Mouse (Mus musculus): ENCODE data around the gene H2-Ab1.

Gene H2-Ab1

GRCm38 (mm10) chr17:34239601-34240041 lies 17.9 kb upstream of the H2-Ab1 start:
- no peak for DNase-seq (ENCODE audit: low spot score)

GRCm38 (mm10) chr17:34240366-34240765 lies 17.1 kb upstream of the H2-Ab1 start:
- no peak for DNase-seq (ENCODE audit: low spot score)

- no peak for DNase-seq (ENCODE audit: low spot score)
Observed at GRCm38 (mm10) chr17:34240916-34241315, 16.6 kb upstream of the H2-Ab1 start.

GRCm38 (mm10) chr17:34244656-34245055 lies 12.8 kb upstream of the H2-Ab1 start:
- no peak for DNase-seq (ENCODE audit: low spot score)

- DNase-seq (ENCODE audit: low spot score), result no peak
Observed at GRCm38 (mm10) chr17:34247047-34247446, 10.4 kb upstream of the H2-Ab1 start.

- DNase-seq (ENCODE audit: low spot score), result no peak
Observed at GRCm38 (mm10) chr17:34248764-34249163, 8.7 kb upstream of the H2-Ab1 start.

GRCm38 (mm10) chr17:34249361-34249760 lies 8.1 kb upstream of the H2-Ab1 start:
- DNase-seq (ENCODE audit: low spot score), result no peak

GRCm38 (mm10) chr17:34249878-34250277 lies 7.6 kb upstream of the H2-Ab1 start:
- DNase-seq (ENCODE audit: low spot score), result peak; percentile 28

- DNase-seq (ENCODE audit: low spot score), result no peak
Observed at GRCm38 (mm10) chr17:34251666-34252065, 5.8 kb upstream of the H2-Ab1 start.

- DNase-seq (ENCODE audit: low spot score), result no peak
Observed at GRCm38 (mm10) chr17:34256501-34256900, 988 bp upstream of the H2-Ab1 start.

- DNase-seq (ENCODE audit: low spot score), result no peak
Observed at GRCm38 (mm10) chr17:34260551-34260950, 3.1 kb downstream of the H2-Ab1 start.

GRCm38 (mm10) chr17:34261502-34261901 lies 4.0 kb downstream of the H2-Ab1 start:
- peak; percentile 37 for DNase-seq (ENCODE audit: low spot score)

GRCm38 (mm10) chr17:34263068-34263467 lies 5.6 kb downstream of the H2-Ab1 start:
- peak; percentile 37 for DNase-seq (ENCODE audit: low spot score)

- no peak for DNase-seq (ENCODE audit: low spot score)
Observed at GRCm38 (mm10) chr17:34263811-34264371, 6.4 kb downstream of the H2-Ab1 start.

- no peak for DNase-seq (ENCODE audit: low spot score)
Observed at GRCm38 (mm10) chr17:34264452-34265351, 7.2 kb downstream of the H2-Ab1 start.

GRCm38 (mm10) chr17:34268262-34268661 lies 10.8 kb downstream of the H2-Ab1 start:
- DNase-seq (ENCODE audit: low spot score), result no peak

- DNase-seq (ENCODE audit: low spot score), result no peak
Observed at GRCm38 (mm10) chr17:34268748-34269147, 11.3 kb downstream of the H2-Ab1 start.

GRCm38 (mm10) chr17:34269817-34270216 lies 12.3 kb downstream of the H2-Ab1 start:
- no peak for DNase-seq (ENCODE audit: low spot score)

GRCm38 (mm10) chr17:34270230-34270629 lies 12.7 kb downstream of the H2-Ab1 start:
- no peak for DNase-seq (ENCODE audit: low spot score)

GRCm38 (mm10) chr17:34270940-34271339 lies 13.5 kb downstream of the H2-Ab1 start:
- no peak for DNase-seq (ENCODE audit: low spot score)

GRCm38 (mm10) chr17:34272102-34272501 lies 14.6 kb downstream of the H2-Ab1 start:
- DNase-seq (ENCODE audit: low spot score), result no peak

GRCm38 (mm10) chr17:34280499-34281038 lies 23.1 kb downstream of the H2-Ab1 start:
- DNase-seq (ENCODE audit: low spot score), result no peak

GRCm38 (mm10) chr17:34281836-34282235 lies 24.3 kb downstream of the H2-Ab1 start:
- DNase-seq (ENCODE audit: low spot score), result no peak

Measured in c-Kit-positive CD71-positive TER-119-positive erythroid progenitor cells, embryonic 14.5 days (primary cell).